In genomic region chr13:113515162-113515600, GRCm38 (mm10) we compare ENCODE assay signal across 8 mouse cellular contexts.
DNase-seq lines count a peak whose midpoint lies in the region; ATAC-seq and TF ChIP-seq lines count a peak whose summit lies in the region.

No protein-coding gene starts in this region.

- TF ChIP-seq CTCF in liver, embryonic 14.5 days (IDR thresholded peaks at IDR 0.05; ENCODE audit: low read depth) = peak; percentile 22; the same call in 1 of the 2 replicates

- H3K4me1 ChIP-seq in liver, embryonic 14.5 days (replicated peaks; ENCODE audit: control insufficient read depth in 2 of 2, insufficient read depth in 2 of 2, low read length in 1 of 2) = no peaks in the 10 kb centered on the region
- no peaks in the 10 kb centered on the region for H3K4me1 ChIP-seq in liver, embryonic 11.5 days (replicated peaks; ENCODE audit: control insufficient read depth, insufficient read depth, low read length)
- H3K4me1 ChIP-seq in limb, embryonic 13.5 days = peaks cover 17% of the 10 kb centered on the region
- H3K4me1 ChIP-seq in stomach, embryonic 16.5 days (ENCODE audit: control insufficient read depth, insufficient read depth, low read length) = peaks cover 9% of the 10 kb centered on the region

- 17% methylated on average over 7 of the region's 7 CpGs for WGBS in liver, embryonic 14.5 days (ENCODE audit: insufficient replicate concordance)
- 25% methylated on average over 7 of the region's 7 CpGs for WGBS in liver, embryonic 11.5 days
- WGBS in limb, embryonic 13.5 days = 11% methylated on average over 7 of the region's 7 CpGs
- 40% methylated on average over 7 of the region's 7 CpGs for WGBS in stomach, embryonic 16.5 days

- H3K4me2 ChIP-seq in liver, embryonic 14.5 days (ENCODE audit: low read depth) = no peak overlapping the region
- no peak overlapping the region for H3K4me2 ChIP-seq in liver, embryonic 11.5 days
- peak overlapping the region; percentile 47 for H3K4me2 ChIP-seq in limb, embryonic 13.5 days (replicated peaks)
- H3K4me2 ChIP-seq in stomach, embryonic 16.5 days (ENCODE audit: low read depth, low read length) = no peak overlapping the region

- no peak for DNase-seq in liver, embryonic 14.5 days (ENCODE audit: low read depth in 3 of 3, low spot score in 3 of 3)
- no peak for DNase-seq in liver, embryonic 11.5 days (ENCODE audit: low spot score)
- DNase-seq in cerebellum, postnatal 10 days = peak; percentile 42 to 51
- DNase-seq in ovary, adult 18-20 months (ENCODE audit: low spot score) = no peak
- DNase-seq in testis, postnatal 10 days (ENCODE audit: low spot score) = no peak

- H3K36me3 ChIP-seq in liver, embryonic 14.5 days (replicated peaks; ENCODE audit: control insufficient read depth, insufficient read depth, low read depth) = no peaks in the 10 kb centered on the region
- no peaks in the 10 kb centered on the region for H3K36me3 ChIP-seq in liver, embryonic 11.5 days (ENCODE audit: control insufficient read depth, insufficient read depth, low read length)
- H3K36me3 ChIP-seq in limb, embryonic 13.5 days = no peaks in the 10 kb centered on the region
- H3K36me3 ChIP-seq in stomach, embryonic 16.5 days (ENCODE audit: control insufficient read depth, insufficient read depth, low read length) = no peaks in the 10 kb centered on the region

- H3K27me3 ChIP-seq in liver, embryonic 14.5 days (ENCODE audit: control insufficient read depth, insufficient read depth, low read length) = no peaks in the 10 kb centered on the region
- no peaks in the 10 kb centered on the region for H3K27me3 ChIP-seq in liver, embryonic 11.5 days (replicated peaks; ENCODE audit: control insufficient read depth, insufficient read depth, low read length)
- no peaks in the 10 kb centered on the region for H3K27me3 ChIP-seq in limb, embryonic 13.5 days
- no peaks in the 10 kb centered on the region for H3K27me3 ChIP-seq in stomach, embryonic 16.5 days (ENCODE audit: control insufficient read depth, insufficient read depth, low read length)

- no peaks in the 10 kb centered on the region for H3K9me3 ChIP-seq in liver, embryonic 14.5 days (ENCODE audit: control insufficient read depth, low read length)
- no peaks in the 10 kb centered on the region for H3K9me3 ChIP-seq in liver, embryonic 11.5 days (ENCODE audit: control insufficient read depth, low read length)
- H3K9me3 ChIP-seq in limb, embryonic 13.5 days = no peaks in the 10 kb centered on the region
- no peaks in the 10 kb centered on the region for H3K9me3 ChIP-seq in stomach, embryonic 16.5 days (replicated peaks; ENCODE audit: control insufficient read depth, low read length)

- no peak for TF ChIP-seq EP300 in liver, embryonic 14.5 days (IDR thresholded peaks at IDR 0.05; ENCODE audit: low read depth)

- no peak overlapping the region for H3K27ac ChIP-seq in liver, embryonic 14.5 days
- no peak overlapping the region for H3K27ac ChIP-seq in liver, embryonic 11.5 days (ENCODE audit: low read depth, low read length)
- peak overlapping the region; percentile 69 for H3K27ac ChIP-seq in limb, embryonic 13.5 days
- peak overlapping the region; percentile 8 for H3K27ac ChIP-seq in stomach, embryonic 16.5 days (ENCODE audit: low read length)

- no peak overlapping the region for H3K4me3 ChIP-seq in liver, embryonic 14.5 days (ENCODE audit: insufficient read depth in 1 of 2, low read depth in 2 of 2, low read length in 2 of 2)
- H3K4me3 ChIP-seq in liver, embryonic 11.5 days (ENCODE audit: low read depth, low read length) = no peak overlapping the region
- no peak overlapping the region for H3K4me3 ChIP-seq in limb, embryonic 13.5 days
- no peak overlapping the region for H3K4me3 ChIP-seq in stomach, embryonic 16.5 days (replicated peaks; ENCODE audit: low read length)

- ATAC-seq in liver, embryonic 14.5 days (ENCODE audit: insufficient read depth) = no peak
- ATAC-seq in liver, embryonic 11.5 days (replicated peaks; ENCODE audit: low FRiP score) = no peak
- peak; percentile 95 for ATAC-seq in granulocyte monocyte progenitor cell, adult 5-6 weeks (replicated peaks; ENCODE audit: poor library complexity, severe bottlenecking)
- peak; percentile 84 for ATAC-seq in limb, embryonic 13.5 days (ENCODE audit: low FRiP score, low read depth)
- peak; percentile 40; the same call in 1 of the 2 replicates for ATAC-seq in stomach, embryonic 16.5 days (ENCODE audit: insufficient read depth, low FRiP score)

- H3K9ac ChIP-seq in liver, embryonic 14.5 days (replicated peaks) = no peak overlapping the region
- no peak overlapping the region for H3K9ac ChIP-seq in liver, embryonic 11.5 days (ENCODE audit: low read depth, low read length)
- no peak overlapping the region for H3K9ac ChIP-seq in limb, embryonic 13.5 days
- H3K9ac ChIP-seq in stomach, embryonic 16.5 days (ENCODE audit: low read length) = 0 out of 2 replicates have a peak overlapping the region, but pooled peaks have one; percentile 10

Comparison
In these comparisons a context has a peak if more than half of its experiments do, and no peak if none do; other contexts are left out.
1. ATAC-seq: peak in granulocyte monocyte progenitor cell, adult 5-6 weeks (single experiment), limb, embryonic 13.5 days (single experiment) and stomach, embryonic 16.5 days (single experiment); none in liver, embryonic 14.5 days (single experiment) and liver, embryonic 11.5 days (single experiment).
2. DNase-seq: peak in cerebellum, postnatal 10 days (2 of 2); none in liver, embryonic 14.5 days (0 of 3), liver, embryonic 11.5 days (single experiment), ovary, adult 18-20 months (single experiment) and testis, postnatal 10 days (single experiment).
3. H3K27ac ChIP-seq: peak in limb, embryonic 13.5 days (single experiment) and stomach, embryonic 16.5 days (single experiment); none in liver, embryonic 14.5 days (single experiment) and liver, embryonic 11.5 days (single experiment).